Mouse (Mus musculus) C2C12 (cell line): ENCODE measurements around the gene Mmgt1.

Source experiments
- CTCF ChIP-seq: IDR thresholded peaks from one replicate; pipeline ENCODE4 v1.5.1; 2011; ENCODE audit not compliant: control insufficient read depth, insufficient read depth, insufficient read length
- USF1 ChIP-seq: IDR thresholded peaks from one replicate; pipeline ENCODE4 v1.6.1; 2011; ENCODE audit warnings: low read depth, mild to moderate bottlenecking, control low read depth, moderate library complexity

- TF ChIP-seq CTCF: no peak
- TF ChIP-seq USF1: no peak
Observed at GRCm38 (mm10) chrX:56553584-56553983, 44.3 kb downstream of the Mmgt1 start.
